Mouse (Mus musculus) left cerebral cortex, adult 8-10 months (tissue): ENCODE measurements around the gene Ugt1a10. TPM values are rescaled to one million over a fixed set of nuclear protein-coding genes. Genes with fewer than 3 reads are reported as not detected.

Experiments
- DNase-seq, 2 experiments: peaks; one replicate each; pipeline ENCODE4 v3.0.0; 2022; ENCODE audit warnings: low spot score in 2 of 2
- total RNA-seq, 4 experiments: library from RNA; stranded (reverse); gene quantifications; 2 replicates each; pipeline ENCODE4 v1.2.4; 2022

Ugt1a10 gene
- total RNA-seq, 4 experiments from 2014 or later, result not detected

DNA sequence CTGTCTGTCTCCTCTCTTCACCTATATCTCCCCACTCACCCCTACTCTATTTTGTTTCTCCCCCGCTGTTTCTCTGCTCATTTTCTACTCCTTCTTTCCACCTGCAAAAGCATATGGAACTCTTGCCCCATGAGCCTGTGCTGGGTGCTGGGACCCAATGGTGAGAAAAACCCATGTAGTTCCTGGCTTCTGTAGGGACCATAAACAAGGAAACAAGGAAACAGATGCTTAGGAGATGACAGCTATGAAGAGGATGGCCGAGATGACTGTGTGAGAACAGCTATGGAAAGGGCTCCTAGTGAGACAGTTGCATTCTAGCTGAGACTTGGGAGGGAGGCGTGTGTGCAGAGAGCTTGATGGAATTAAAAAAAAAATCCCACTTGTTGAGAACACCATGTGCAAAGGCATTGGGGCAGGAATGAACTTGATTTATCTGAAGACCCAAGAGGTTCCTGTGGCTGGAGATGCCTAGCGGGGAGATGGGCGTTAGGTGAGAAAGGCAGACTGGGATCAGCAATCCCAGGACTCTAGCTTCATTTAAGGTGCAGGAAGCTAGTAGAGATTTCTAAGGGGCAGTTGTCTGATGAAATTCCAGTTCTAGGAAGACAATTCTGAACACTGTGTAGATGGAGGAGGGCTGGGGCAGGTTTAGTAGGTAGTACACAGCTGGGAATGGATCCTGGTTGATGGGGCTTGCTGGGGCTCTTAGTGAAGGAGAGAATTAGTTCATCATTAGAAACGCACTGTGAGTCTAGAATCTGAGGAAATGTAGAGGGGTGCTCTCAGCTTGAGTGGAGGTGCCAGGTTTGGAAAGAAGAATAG, 176.0 kb downstream of the Ugt1a10 start:
- DNase-seq, result no peak

DNA sequence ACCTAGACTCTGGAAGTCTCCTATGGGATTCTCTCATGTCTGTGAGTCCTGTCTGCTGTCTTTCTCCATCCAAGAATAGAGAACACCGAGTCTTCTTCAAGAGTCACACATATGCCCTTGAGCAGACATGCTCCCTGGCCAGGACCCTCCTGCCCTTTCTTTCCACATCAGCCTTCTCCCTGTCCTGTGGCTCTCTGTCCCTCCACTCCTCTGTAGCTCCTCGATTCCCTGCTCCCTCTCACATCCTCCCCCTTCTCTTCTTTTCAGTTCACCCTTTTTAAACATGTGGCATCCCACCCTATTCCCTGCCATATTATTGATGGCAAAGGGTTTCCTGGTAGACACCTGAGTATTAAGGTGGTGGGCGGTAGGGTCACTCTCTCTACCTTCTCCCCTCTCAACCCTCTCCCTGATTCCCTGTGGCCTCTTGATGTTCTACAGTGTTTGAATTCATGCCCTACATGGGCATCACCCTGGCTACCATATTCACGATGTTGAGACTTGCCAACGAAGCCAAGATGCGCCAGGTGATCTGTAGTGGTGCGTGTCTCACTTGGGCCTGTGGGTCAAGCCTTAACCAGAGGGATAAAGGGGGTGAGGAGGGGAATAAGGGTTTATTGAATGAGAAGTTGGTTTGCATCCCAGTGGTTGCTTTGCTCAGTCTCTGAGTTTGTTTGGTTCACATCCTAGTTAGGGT, 176.8 kb downstream of the Ugt1a10 start:
- DNase-seq, result no peak

DNA sequence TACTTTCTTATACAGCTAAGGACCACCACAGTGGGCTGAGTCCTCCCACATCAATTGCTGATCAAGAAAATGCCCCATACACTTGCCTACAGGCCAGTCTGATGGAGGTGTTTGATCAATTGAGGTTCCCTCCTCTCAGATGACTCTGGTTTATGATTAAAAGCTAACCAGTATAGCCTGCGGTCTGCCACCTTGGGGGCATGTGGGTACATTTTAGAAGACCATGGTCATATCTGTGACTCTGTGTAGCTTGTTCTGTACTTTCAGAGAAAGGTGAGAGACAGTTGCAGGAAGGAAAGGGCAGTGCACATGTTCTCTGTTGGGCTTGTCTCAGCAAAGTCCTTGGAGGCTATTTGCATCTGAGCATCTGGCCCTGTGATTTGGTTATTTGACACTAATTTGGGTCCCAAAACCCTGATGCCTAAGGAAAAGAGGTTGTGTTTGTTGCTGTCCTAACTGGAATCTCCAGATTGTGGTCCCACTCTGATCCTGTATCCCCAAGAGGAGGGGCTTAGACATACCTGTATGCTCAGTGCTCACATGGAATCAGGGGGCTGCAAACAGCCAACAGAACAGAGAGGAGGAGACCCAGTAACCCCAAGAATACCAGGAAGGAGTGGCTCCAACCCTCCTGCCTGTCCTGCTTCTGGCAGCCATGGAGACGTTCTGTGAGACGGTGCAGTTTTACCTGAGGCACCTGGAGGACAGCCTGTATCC, 177.6 kb downstream of the Ugt1a10 start:
- no peak for DNase-seq

DNA sequence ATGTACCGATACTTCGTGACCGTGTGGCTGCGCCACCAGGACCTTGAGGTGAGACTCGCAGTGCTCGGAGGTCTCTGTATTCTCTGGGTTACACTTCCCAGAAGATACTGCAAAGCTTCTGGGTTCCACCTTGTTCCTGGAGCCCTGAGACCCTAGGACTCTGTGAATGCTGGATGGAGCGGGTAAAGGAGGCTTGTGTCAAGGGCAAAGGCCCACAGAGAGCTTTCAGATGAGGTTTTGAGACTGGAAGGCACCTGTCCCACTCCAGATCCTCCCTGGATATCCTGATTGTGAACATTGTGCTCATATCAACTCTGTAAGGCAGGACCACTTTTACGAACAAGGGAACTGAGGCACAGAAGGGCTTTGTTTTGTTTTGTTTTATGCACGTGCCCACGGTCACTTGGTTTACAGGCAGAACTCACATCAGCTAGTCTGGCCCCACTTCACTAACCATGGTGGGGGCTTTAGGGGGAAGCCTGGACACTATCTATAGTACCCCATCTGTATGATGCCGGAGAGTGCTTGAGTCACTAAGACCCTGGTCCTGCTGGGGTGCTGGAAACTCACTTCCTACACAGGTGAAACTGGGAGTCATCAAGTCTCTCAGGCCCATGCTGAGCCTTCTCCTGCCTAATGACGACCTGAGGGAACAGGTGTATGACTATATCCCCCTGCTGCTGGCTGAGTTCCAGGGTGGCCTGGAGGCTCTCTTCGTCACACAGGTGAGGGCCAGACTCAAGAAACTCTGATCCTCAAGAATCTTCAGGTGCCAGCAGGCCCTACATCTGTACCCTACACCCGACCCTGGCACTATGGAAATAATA, 178.4 kb downstream of the Ugt1a10 start:
- no peak for DNase-seq

DNA sequence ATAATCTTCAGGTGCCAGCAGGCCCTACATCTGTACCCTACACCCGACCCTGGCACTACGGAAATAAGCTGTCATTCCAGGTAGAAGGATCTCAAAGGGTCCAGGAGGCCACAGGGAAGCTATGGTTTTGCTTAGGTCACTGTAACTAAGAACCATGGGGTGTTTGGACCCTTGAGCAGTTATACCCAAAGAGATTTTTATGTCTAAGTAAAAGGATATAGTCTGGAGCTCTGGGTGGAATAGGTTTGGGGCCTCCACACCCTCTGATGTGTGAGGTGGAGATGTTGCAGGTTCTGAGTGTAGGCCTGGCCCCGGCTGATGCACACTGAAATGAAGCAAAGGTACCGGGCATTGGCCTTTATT, 179.0 kb downstream of the Ugt1a10 start:
- no peak for DNase-seq

DNA sequence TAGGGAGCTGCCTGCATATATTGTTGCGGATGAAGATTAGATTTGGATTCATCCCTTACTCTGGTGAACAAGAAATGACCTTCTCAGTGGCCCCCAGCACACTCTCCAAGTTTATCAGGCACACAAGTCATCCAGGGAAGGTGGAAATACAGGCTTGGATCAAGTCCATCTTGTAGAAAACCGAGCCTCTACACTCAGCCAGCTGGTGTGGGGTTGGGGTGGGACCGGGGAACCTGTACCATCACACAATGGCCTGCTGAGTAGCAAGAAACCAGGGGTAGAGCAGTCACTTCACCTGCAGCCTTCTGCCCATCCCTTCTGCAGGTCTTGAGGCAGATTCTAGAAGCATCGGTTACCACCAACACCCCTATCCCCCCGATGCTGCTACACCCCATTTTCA, 179.5 kb downstream of the Ugt1a10 start:
- DNase-seq, result no peak

DNA sequence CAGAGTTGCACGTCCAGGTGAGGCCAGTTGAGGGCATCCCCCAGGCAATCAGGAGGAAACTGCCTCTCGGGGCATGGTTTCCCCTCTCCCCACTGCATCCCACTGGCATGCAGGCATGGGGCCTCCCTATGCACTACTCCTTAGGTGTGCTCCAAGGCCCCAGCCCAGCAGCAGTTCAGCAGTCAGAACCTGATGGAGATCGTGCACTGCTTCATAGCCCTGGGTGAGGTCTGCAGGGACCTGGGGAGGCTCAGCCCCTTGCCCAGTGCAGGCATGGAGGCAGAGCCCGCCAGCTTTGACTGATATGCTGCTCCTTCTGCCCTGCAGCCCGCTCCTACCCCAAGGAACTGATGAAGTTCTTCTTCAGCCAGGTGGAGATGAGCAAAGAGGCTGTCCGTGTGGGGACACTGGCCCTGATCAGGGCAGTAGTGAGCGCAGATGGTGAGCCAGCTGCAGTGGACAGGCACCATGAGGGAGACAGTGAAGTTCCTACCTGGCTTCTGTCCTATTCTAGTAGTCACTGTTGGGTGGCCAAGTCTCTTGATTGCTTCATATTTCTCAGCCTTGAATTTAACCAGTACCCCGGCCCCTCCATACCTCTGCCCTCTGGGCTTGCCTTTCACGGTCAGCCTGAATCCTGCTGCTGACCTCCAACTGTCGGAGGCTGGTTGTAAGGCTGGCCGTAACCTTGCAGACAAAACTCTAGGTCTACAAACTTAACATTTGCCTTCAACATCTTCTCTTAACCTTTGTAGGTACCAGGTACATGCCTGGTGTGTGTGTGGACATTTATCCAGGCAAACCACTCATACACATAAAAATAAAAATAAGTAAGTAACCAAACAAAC, 180.1 kb downstream of the Ugt1a10 start:
- no peak for DNase-seq

DNA sequence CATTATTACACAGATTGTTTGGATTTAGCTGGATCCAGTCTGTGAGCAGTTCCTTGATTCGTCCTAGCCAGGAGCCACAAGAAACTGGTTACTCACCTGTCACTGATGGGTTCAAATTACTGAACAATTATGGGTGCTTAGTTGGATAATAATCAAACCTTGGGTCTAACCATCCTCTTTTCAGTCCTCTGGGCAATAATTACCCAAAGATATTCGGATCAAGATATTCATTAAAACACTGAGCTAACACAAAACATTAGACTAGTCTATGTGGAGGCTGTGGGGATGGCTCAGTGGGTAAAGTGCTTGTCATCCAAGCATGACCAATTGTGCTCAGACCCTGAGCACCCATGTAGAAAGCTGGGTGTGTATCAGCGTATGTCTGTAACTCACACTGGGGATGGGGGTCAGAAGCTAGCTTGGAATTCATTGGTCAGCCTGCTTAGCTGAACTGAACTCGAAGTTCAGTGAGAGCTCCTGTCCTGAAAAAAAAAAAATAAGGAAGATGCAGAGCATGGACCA, 180.8 kb downstream of the Ugt1a10 start:
- DNase-seq, result no peak

DNA sequence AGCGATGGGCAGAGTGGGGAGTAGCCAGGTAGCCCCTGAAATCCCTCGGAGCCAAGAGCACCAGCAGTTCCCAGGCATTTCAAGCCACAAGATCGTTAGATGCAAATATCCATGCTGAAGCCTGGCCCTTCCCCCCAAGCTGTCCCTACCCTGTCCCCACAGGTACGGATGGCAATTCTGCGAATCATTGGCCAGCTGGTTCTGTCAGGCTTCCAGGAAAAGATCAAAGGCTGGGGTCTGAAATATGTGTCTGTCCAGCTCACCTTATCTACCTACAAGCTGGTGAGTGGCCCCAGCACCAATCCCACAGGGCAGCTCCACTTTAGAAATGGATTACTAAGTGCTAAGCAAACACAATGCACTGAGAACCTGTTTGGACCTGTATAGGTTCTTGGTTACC, 182.1 kb downstream of the Ugt1a10 start:
- DNase-seq, result no peak

DNA sequence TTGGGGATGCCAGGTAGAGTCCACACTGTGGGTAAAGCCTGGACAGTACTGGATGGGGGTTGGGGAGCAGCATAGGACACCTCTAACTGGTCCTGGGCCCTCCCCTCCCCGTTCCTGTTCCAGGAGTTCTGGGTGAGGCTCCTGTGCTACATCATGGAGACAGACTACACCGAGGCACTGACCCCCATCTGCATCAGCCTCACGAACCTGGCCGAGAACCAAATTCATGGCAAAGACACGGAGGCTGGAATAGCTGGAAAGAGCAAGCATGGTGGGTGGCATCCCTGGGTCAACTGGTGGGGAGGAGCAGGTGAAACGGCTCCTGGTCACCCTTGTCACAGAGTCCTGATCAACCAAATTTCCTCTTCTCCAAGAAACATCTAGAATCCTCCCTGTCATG, 183.6 kb downstream of the Ugt1a10 start:
- DNase-seq, result no peak

DNA sequence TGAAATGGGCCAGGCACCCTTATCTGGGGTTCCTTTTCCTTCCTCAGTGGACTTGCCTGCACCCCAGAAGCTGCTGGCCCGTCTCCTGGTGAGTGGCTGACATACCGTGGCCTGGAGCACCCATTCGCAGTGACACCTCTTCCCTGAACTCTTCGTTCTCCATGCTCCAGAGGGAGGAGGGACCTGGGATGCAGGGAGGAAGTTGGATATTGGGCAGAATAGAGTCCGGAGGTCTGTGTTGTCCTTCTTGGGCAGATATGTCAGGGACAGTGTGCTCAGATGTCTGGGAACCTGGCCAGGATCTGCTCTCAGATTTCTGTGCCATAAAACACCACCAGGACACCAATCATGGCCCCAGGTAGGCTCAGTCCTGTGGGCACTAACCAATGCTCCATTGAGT, 184.9 kb downstream of the Ugt1a10 start:
- DNase-seq, result no peak

DNA sequence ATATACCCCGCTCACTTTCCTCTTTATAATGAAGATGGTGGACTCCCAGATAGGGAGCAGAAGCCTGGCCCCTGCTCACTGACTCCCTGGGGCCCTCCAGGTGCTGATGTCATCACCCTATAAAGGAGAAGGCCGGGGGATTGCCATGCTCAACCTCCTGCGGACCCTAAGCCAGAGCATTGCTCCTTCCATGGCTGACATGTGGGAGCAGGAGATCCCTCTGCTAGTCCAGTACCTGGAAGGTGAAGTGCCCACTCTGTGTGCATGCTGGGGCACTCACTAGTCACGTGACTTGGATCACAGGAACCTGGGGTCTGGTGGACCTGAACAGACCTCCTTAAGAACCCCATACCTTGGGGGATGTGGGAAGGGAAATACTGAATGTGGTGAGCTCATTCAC, 185.4 kb downstream of the Ugt1a10 start:
- DNase-seq, result no peak

DNA sequence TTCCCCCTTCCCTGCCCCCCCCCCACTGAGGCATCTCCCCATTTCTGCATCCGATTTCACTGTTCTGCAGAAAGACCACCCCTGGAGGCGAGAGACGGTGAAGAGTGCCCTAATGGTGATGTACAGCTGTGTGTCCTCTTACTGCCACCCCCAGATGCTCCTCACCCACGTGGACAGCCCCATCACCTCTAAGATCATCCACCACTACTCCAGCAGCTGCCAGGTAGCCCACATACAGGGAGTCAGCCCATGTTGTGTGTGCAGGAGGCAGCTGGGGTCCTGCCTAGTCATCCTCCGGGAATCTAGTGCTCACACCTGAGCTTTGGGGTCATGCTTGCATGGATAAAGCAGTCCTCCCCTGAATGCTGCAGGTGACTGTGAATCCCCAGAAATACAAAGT, 188.7 kb downstream of the Ugt1a10 start:
- DNase-seq, result no peak

DNA sequence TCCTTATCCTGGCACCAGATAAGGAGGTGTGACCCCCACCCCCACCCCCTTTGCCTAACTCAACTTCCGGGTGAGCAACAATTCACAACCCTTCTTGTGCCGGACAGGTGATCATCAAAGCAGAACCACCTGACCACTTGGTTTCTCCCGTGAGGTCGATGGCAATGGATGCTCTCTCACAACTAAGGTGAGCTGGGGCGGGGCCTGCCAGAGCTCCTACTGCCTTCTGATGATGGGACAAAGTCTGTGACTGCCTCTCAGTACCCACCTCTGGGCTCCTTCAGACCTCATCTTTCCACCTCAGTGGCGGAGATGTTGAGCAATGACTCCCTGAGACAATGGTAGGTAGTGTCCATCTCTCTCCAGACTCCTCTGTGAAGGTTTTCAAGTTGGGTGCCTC, 190.7 kb downstream of the Ugt1a10 start:
- no peak for DNase-seq

DNA sequence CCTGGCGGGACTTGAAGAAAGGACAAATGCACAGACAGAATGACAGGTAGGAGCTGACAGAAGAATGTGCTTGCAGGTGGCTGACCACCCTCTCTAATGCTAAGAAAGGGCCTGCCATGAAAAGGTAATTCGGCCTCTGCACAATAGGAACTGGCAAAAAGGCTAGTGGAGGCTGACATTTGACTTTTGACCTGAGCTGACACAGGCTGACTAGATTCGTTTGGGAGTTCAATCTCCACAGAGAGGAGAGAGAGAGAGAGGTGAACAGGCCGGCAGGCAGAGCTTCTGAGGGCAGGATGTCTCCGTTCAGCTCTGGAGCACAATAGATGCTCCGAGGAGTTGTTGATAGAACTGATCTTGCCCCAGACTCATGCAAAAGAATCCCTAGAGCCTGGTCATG, 191.2 kb downstream of the Ugt1a10 start:
- DNase-seq, result no peak

DNA sequence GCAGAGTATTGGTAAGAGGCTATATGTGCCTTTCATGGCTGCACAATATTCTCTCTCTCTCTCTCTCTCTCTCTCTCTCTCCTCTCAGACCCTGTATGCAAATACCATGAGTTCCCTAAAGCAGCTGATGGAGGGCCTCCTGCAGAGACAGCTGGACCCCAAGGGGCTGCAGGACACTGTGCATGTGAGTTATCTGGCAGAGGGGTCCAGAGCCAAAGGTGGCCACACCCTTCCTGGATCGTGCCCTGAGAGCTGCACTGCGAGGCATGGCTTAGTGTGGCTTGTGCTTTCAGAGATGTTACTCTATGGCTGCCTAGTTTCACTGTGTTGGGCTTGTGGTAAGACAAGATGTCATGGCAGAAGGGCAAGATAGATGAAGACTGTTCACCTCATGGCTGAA, 192.5 kb downstream of the Ugt1a10 start:
- DNase-seq, result no peak

DNA sequence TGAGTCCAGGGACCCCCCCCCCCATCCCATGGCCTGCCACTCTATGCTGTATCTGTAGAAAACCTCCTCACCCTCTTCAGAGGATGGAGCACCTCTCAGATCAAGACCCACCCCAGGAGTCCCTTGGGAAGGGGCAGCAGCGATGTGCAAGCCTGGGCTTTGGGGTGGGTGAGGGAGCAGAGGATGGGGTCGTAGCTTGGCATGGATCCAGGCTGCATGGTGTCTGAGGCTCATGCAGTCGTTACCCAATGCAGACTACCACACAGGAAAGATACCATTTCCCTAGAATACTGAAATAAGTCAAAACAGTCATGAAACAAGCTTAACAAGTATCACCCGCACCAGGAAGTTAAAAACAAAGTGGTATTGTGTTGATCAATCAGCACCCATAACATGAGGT, 193.5 kb downstream of the Ugt1a10 start:
- no peak for DNase-seq

DNA sequence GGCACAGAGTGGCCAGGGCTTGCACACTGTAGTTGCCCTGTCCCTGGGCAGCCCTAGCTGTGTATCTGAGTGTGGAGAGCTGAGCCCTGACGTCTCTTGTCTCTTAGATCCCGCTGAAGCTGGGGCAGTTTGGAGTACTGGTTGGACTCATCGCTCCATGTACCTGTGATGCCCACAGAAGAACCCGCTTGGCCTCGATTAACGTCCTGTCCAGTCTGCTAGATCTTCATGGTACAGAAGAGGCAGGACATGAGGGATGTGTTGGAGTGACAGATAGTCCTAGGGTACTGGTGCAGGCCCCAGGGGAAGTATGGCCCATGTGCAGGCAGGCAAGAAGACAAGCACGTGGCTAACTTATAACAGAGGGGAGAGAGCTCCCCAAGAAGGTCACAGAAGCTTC, 194.4 kb downstream of the Ugt1a10 start:
- DNase-seq, result no peak

DNA sequence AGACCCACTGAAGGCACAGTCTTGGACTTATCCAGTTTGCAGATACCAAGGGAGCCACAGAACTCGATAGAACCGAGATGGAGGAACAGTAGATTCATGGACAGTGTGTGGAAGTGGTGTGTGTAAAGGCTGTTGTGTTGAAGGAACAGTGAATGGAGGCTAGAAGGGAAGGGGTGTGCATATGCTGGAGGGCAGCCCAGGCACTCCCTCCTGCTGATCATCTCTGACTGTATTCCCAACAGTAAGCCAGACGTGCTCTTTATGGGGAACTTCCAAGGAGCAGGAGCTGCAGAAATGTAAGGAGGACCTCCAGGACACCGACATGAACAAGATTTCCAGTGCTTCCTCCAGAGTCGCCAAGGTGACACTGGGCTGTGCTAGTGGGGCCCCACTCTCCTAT, 194.8 kb downstream of the Ugt1a10 start:
- DNase-seq, result no peak

DNA sequence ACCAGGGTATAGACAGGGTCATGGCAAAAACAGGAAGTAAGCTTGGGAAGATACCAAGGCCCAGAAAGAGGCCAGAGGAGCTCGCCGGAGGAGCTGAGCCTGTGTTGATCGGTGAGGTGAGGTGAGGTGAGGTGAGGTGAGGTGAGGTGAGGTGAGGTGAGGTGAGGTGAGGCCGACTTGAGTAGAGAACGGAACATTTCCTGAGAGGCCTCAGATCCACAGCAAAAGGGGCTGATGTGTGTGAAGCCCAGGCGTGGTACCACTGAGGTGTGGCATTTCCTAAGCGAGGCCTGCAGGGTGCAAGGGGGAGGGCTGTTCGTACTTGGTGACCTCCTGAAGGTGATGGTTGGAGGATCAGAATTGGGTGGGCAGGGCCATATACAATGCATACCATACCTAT, 197.9 kb downstream of the Ugt1a10 start:
- DNase-seq, result no peak
